Mouse (Mus musculus) ovary, postnatal 14 days (tissue): ENCODE results near the gene Zwilch.

ENCODE experiments used
- DNase-seq: peaks from one replicate; pipeline ENCODE4 v3.0.0; 2022; ENCODE audit warnings: low spot score

The Zwilch gene

GRCm38 (mm10) chr9:64105301-64105700, 67.6 kb downstream of the Zwilch start:
- no peak for DNase-seq

DNA sequence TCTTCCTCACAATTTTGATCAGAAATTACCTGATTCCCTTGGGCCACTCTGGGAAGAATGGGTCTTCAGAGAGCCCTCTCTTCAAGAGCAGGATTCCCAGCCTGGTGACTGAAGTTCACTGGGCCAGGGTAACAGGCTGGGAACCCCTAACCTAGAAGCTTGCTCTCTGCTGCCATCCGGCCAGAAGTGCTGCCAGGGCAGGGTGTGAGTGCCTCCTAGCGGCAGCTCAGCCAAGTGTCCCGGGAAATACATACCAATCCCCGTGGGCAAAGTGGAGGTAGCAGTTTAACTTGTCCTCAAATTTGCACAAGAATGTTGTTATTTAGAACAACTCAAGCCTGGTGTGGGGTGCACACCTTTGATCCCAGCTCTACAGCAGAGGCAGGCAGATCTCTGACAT, 72.5 kb downstream of the Zwilch start:
- peak; percentile 66 for DNase-seq

- DNase-seq = no peak
Measured at GRCm38 (mm10) chr9:64098282-64098681, 74.6 kb downstream of the Zwilch start.

DNA sequence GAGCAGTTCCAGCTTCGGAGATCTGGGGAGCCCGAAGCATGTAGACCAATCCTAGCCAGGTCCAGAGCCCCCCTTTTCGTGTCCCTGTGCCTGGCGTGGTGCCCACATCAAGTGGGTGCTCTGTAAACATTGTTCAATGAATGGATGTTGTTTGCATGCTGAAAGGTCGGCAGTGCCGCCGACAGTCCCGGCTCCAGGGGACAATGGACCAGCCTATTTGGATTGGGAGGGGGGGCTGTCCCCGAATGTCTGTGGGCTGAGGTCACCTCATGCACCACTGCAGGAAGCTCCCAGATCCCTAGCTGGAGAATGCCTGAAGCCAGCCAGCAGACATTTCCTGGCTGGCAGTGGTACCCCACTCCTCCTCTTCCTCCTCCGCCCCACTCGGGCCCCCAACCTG, 78.8 kb downstream of the Zwilch start:
- no peak for DNase-seq

- DNase-seq = no peak
Measured at GRCm38 (mm10) chr9:64089004-64089403, 83.9 kb downstream of the Zwilch start.

- no peak for DNase-seq
Measured at GRCm38 (mm10) chr9:64088346-64088745, 84.6 kb downstream of the Zwilch start.

- peak; percentile 78 for DNase-seq
Measured at GRCm38 (mm10) chr9:64087461-64088235, 85.3 kb downstream of the Zwilch start.
